Mouse (Mus musculus): Measurements from ENCODE around the gene Hspa4. TPM values are rescaled to one million over a fixed set of nuclear protein-coding genes. Genes with fewer than 3 reads are reported as not detected.
A peak's percentile ranks its signal among the peaks of the same experiment; 100 is the strongest.
"Not testable (repeated sequence)": the region's sequence is repeated elsewhere in the genome, so short reads cannot be mapped to it uniquely, and the experiment has no call there.

Gene Hspa4
- polyA plus RNA-seq, 1 experiment from 2014 or later, result 112 TPM

DNA sequence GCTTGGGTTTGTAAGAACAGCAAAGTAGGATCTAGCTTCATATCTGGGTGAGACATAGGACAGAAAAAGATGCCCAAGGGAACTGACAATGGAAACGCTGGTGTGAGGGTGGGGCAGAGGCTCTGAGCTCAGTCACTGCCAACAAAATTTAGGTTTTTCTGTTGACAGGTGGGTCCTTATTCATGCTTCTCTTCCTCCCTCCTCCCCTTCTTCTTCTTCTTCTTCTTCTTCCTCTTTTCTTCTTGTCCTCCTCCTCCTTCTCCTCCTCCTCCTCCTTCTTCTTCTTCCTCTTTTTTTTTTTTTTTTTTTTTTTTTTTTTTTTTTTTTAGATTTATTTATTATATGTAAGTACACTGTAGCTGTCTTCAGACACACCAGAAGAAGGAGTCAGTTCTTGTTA, 12.6 kb upstream of the Hspa4 start:
- not testable (repeated sequence) for H3K4me2 ChIP-seq (replicated peaks; ENCODE audit: low read depth, low read length); H3K9ac ChIP-seq (ENCODE audit: low read depth, low read length); H3K4me3 ChIP-seq (ENCODE audit: low read depth, low read length); H3K4me1 ChIP-seq (replicated peaks; ENCODE audit: control insufficient read depth, insufficient read depth, low read length); H3K9me3 ChIP-seq (ENCODE audit: control insufficient read depth, low read length); H3K27ac ChIP-seq (ENCODE audit: low read depth, low read length); H3K27me3 ChIP-seq (ENCODE audit: control insufficient read depth, insufficient read depth, low read length); H3K36me3 ChIP-seq (ENCODE audit: control insufficient read depth, insufficient read depth, low read length); ATAC-seq (ENCODE audit: low FRiP score); DNase-seq (ENCODE audit: low spot score)
- 94% methylated on average over 1 of the region's 1 CpGs for WGBS

DNA sequence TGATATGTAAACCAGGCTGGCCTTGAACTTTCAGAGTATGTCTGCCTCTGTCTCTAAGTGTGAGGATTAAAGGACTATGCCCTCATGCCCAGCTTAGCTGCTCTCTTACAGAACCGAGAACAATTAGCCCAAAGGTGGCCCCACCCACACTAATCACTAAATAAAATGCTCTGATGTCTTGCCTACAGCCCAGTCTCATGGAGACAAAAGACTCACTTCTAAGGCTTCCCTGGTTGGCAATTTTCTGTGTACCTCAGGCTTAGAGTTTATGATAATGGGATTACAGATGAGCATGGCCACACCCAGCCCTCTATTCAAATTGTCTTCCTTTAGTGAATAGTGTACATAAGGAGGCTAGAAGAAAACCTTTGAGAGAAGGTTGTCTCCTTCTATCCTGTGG, 11.1 kb upstream of the Hspa4 start:
- no peak overlapping the region for H3K4me2 ChIP-seq (replicated peaks; ENCODE audit: low read depth, low read length)
- no peak for DNase-seq (ENCODE audit: low spot score)
- H3K9ac ChIP-seq (ENCODE audit: low read depth, low read length), result no peak overlapping the region
- H3K36me3 ChIP-seq (ENCODE audit: control insufficient read depth, insufficient read depth, low read length), result no peaks in the 10 kb centered on the region
- no peaks in the 10 kb centered on the region for H3K27me3 ChIP-seq (ENCODE audit: control insufficient read depth, insufficient read depth, low read length)
- H3K27ac ChIP-seq (ENCODE audit: low read depth, low read length), result no peak overlapping the region
- H3K9me3 ChIP-seq (ENCODE audit: control insufficient read depth, low read length), result no peaks in the 10 kb centered on the region
- no peaks in the 10 kb centered on the region for H3K4me1 ChIP-seq (replicated peaks; ENCODE audit: control insufficient read depth, insufficient read depth, low read length)
- H3K4me3 ChIP-seq (ENCODE audit: low read depth, low read length), result no peak overlapping the region
- ATAC-seq (ENCODE audit: low FRiP score), result no peak
- 71% methylated on average over 1 of the region's 1 CpGs for WGBS

DNA sequence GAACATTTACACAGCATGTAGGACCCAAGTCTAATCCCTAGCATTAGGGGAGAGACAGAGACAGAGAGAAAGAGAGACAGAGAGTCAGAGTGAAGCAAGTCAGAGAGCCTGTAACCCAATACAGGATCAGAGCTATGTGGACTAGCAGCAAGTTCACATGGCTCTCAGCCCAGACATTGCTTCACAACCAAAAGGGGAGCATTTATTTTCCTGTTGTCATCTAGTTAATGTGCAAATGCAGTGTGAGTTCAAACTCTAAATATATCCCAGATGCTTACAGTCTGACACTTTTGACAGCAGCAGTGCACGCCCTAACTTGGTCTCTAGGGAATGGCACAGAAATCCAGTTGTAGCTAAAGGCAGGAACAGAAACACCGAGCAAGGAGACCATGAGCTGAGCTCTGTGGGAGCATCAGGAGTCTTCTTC, 8.6 kb upstream of the Hspa4 start:
- Histone ChIP-seq H3K9me3 (ENCODE audit: control insufficient read depth, low read length) (no peaks in the 10 kb centered on the region), H3K4me1 (replicated peaks; ENCODE audit: control insufficient read depth, insufficient read depth, low read length) (no peaks in the 10 kb centered on the region), H3K27ac (ENCODE audit: low read depth, low read length) (no peak overlapping the region), H3K27me3 (ENCODE audit: control insufficient read depth, insufficient read depth, low read length) (no peaks in the 10 kb centered on the region), H3K4me3 (ENCODE audit: low read depth, low read length) (no peak overlapping the region), H3K4me2 (replicated peaks; ENCODE audit: low read depth, low read length) (no peak overlapping the region), H3K9ac (ENCODE audit: low read depth, low read length) (no peak overlapping the region), H3K36me3 (ENCODE audit: control insufficient read depth, insufficient read depth, low read length) (no peaks in the 10 kb centered on the region)
- 68% methylated on average over 2 of the region's 2 CpGs for WGBS
- no peak for DNase-seq (ENCODE audit: low spot score)
- ATAC-seq (ENCODE audit: low FRiP score), result no peak

DNA sequence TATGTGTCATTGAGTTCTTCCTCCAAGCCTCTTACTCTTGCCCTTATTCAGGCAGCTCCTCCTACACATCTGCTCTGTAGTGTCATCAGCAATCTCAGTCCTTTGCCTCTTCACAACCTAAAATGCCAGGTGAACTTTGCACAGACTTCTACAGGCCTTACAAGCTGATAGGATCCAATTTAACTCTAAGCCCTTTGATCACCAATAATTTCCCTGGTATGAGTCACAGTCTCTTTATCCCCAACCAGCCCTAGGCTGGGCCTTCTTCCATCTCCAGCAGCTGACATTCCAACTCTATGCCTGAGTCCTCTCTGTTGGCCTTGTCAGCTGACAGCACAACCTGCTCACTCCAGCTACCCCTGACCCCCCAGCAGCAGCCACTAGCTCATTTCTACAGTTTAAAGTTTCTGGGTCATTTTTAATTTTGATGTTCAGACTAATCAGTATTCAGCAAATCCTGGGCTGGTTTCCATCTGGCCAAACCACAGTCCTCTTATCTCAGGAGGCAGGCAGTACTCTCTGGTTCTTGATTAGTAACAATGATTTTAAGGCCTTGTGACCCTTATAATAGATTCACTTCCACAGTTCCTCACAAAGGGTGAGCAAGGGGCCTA, 8.1 kb upstream of the Hspa4 start:
- no peak overlapping the region for H3K27ac ChIP-seq (ENCODE audit: low read depth, low read length)
- no peaks in the 10 kb centered on the region for H3K4me1 ChIP-seq (replicated peaks; ENCODE audit: control insufficient read depth, insufficient read depth, low read length)
- no peak for ATAC-seq (ENCODE audit: low FRiP score)
- H3K4me3 ChIP-seq (ENCODE audit: low read depth, low read length), result no peak overlapping the region
- H3K4me2 ChIP-seq (replicated peaks; ENCODE audit: low read depth, low read length), result no peak overlapping the region
- H3K9ac ChIP-seq (ENCODE audit: low read depth, low read length), result no peak overlapping the region
- no peak for DNase-seq (ENCODE audit: low spot score)
- H3K36me3 ChIP-seq (ENCODE audit: control insufficient read depth, insufficient read depth, low read length), result no peaks in the 10 kb centered on the region
- H3K27me3 ChIP-seq (ENCODE audit: control insufficient read depth, insufficient read depth, low read length), result no peaks in the 10 kb centered on the region
- H3K9me3 ChIP-seq (ENCODE audit: control insufficient read depth, low read length), result no peaks in the 10 kb centered on the region

DNA sequence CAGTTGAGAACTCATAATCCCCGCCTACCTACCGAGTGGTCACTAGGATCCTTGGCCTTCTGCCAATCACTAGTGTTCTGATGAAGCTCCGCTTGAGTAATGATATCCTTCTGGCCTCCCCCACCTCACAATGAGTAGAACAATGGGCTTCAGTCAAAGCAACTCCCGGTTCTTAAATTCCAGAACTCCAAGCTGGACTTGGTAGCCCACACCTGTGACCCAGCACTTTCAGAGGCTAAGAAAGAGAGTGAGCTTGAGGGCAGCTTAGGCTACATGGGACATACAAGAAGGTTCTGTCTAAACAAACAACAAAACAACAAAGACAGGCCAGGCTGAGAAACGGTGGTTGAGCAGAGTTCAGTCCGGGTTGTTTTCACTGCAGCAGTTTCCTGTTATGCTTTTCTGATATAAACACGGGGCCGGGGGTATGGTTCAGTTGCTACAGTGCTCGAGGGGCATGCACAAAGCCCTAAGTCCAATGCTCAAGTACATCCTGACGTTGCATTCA, 7.4 kb upstream of the Hspa4 start:
- Histone ChIP-seq H3K27ac (ENCODE audit: low read depth, low read length) (no peak overlapping the region), H3K9me3 (ENCODE audit: control insufficient read depth, low read length) (no peaks in the 10 kb centered on the region), H3K27me3 (ENCODE audit: control insufficient read depth, insufficient read depth, low read length) (no peaks in the 10 kb centered on the region), H3K4me3 (ENCODE audit: low read depth, low read length) (no peak overlapping the region), H3K4me2 (replicated peaks; ENCODE audit: low read depth, low read length) (no peak overlapping the region), H3K36me3 (ENCODE audit: control insufficient read depth, insufficient read depth, low read length) (no peaks in the 10 kb centered on the region), H3K9ac (ENCODE audit: low read depth, low read length) (no peak overlapping the region), H3K4me1 (replicated peaks; ENCODE audit: control insufficient read depth, insufficient read depth, low read length) (no peaks in the 10 kb centered on the region)
- 73% methylated on average over 10 of the region's 10 CpGs for WGBS
- DNase-seq (ENCODE audit: low spot score) (no peak), ATAC-seq (ENCODE audit: low FRiP score) (no peak)

DNA sequence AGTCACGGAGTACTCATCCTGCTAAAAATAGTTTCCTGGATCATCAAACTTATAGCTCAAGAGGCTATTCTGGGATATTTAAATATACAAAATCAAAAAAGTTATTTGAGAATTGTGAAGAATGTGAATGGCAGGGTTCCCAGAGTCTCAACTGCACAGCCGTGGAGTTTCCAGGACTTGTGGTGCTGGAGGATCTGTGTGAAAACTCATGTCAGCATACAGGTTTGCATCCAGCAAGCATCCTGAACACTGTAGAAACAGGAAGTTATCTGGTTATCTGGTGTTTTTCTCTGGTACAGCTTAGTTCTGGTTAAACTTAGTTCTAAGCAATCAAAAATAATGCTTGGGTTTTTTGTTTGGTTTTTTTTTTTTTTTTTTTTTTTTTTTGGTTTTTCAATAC, 6.7 kb upstream of the Hspa4 start:
- no peak overlapping the region for H3K4me2 ChIP-seq (replicated peaks; ENCODE audit: low read depth, low read length)
- no peaks in the 10 kb centered on the region for H3K4me1 ChIP-seq (replicated peaks; ENCODE audit: control insufficient read depth, insufficient read depth, low read length)
- H3K9me3 ChIP-seq (ENCODE audit: control insufficient read depth, low read length), result no peaks in the 10 kb centered on the region
- ATAC-seq (ENCODE audit: low FRiP score), result no peak
- no peak overlapping the region for H3K4me3 ChIP-seq (ENCODE audit: low read depth, low read length)
- DNase-seq (ENCODE audit: low spot score), result no peak
- H3K27me3 ChIP-seq (ENCODE audit: control insufficient read depth, insufficient read depth, low read length), result no peaks in the 10 kb centered on the region
- H3K36me3 ChIP-seq (ENCODE audit: control insufficient read depth, insufficient read depth, low read length), result no peaks in the 10 kb centered on the region
- no peak overlapping the region for H3K27ac ChIP-seq (ENCODE audit: low read depth, low read length)
- WGBS, result 96% methylated on average over 2 of the region's 2 CpGs
- H3K9ac ChIP-seq (ENCODE audit: low read depth, low read length), result no peak overlapping the region

DNA sequence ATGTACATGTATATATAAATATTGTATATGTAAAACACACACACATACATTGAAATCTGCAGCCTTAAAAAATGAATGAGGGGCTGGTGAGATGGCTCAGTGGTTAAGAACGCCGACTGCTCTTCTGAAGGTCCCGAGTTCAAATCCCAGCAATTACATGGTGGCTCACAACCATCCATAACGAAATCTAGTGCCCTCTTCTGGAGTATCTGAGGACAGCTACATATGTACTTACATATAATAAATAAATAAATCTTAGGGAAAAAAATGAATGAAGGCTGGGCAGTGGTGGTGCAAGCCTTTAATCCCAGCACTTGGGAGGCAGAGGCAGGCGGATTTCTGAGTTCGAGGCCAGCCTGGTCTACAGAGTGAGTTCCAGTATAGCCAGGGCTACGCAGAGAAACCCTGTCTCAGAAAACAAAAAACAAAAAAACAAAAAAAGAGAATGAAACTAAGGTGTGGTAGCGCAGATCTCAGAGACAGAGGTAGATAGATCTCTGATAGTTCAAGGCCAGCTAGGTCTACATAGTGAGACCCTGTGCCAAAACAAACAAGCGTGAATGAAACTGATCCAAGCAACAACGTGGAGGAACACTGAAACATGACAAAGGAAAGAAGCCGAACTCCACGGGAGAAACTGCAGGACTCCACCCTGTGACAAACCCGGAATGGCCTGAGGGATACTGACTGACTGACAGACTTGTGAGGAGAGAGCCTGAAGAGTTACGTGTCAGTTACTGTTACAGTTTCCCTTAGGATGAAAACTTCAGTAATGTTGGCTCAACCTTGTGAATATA, 4.0 kb upstream of the Hspa4 start:
- Histone ChIP-seq H3K27me3 (ENCODE audit: control insufficient read depth, insufficient read depth, low read length) (no peaks in the 10 kb centered on the region), H3K4me2 (replicated peaks; ENCODE audit: low read depth, low read length) (no peak overlapping the region), H3K9me3 (ENCODE audit: control insufficient read depth, low read length) (no peaks in the 10 kb centered on the region), H3K27ac (ENCODE audit: low read depth, low read length) (no peak overlapping the region), H3K36me3 (ENCODE audit: control insufficient read depth, insufficient read depth, low read length) (no peaks in the 10 kb centered on the region), H3K9ac (ENCODE audit: low read depth, low read length) (no peak overlapping the region), H3K4me1 (replicated peaks; ENCODE audit: control insufficient read depth, insufficient read depth, low read length) (peaks cover 3% of the 10 kb centered on the region; the same call in 1 of the 2 replicates), H3K4me3 (ENCODE audit: low read depth, low read length) (no peak overlapping the region)
- DNase-seq (ENCODE audit: low spot score), result no peak
- no peak for ATAC-seq (ENCODE audit: low FRiP score)
- 83% methylated on average over 14 of the region's 14 CpGs for WGBS

DNA sequence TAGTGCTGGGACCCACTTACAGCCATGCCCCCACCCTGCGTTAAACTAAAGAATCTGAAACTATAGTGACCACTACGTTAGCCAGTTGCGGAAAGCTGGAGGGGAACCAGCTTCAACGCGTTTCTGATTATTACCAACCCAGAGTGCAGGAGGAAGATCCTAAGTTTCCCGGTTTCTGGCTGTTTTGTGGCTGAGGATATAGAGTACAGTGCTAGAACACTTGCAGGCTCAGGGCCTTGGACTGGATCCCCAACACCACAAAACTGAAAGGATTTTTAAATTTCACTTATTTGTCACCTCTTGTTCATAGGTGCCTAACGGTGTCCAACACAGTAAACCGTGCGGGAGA, 884 bp upstream of the Hspa4 start:
- H3K27me3 ChIP-seq (ENCODE audit: control insufficient read depth, insufficient read depth, low read length), result no peaks in the 10 kb centered on the region
- peak overlapping the region; percentile 90 for H3K27ac ChIP-seq (ENCODE audit: low read depth, low read length)
- H3K4me1 ChIP-seq (replicated peaks; ENCODE audit: control insufficient read depth, insufficient read depth, low read length), result peaks cover 5% of the 10 kb centered on the region; the same call in 1 of the 2 replicates
- peak overlapping the region; percentile 55 for H3K4me2 ChIP-seq (replicated peaks; ENCODE audit: low read depth, low read length)
- WGBS, result 59% methylated on average over 9 of the region's 9 CpGs
- DNase-seq (ENCODE audit: low spot score) (peak; percentile 11), ATAC-seq (ENCODE audit: low FRiP score) (no peak)
- H3K36me3 ChIP-seq (ENCODE audit: control insufficient read depth, insufficient read depth, low read length), result no peaks in the 10 kb centered on the region
- peak overlapping the region; percentile 100 for H3K4me3 ChIP-seq (ENCODE audit: low read depth, low read length)
- H3K9me3 ChIP-seq (ENCODE audit: control insufficient read depth, low read length), result no peaks in the 10 kb centered on the region
- peak overlapping the region; percentile 66 for H3K9ac ChIP-seq (ENCODE audit: low read depth, low read length)

Measured in hindbrain, embryonic 11.5 days (tissue).